Mouse (Mus musculus) liver, postnatal 0 days (tissue): ENCODE data around the gene Erlin1. TPM values are rescaled to one million over a fixed set of nuclear protein-coding genes. Genes with fewer than 3 reads are reported as not detected.

Experiments used
- ATAC-seq: fragments of 200-750 bp; cut with Nextera tagmentation; 2 replicates; pipeline ENCODE4 v1.8.0; 2017; ENCODE audit warnings: mild to moderate bottlenecking, moderate library complexity
- DNase-seq: peaks from one replicate; pipeline ENCODE4 v3.0.0-alpha.2; 2016
- H3K27ac ChIP-seq: fragments of 300-500 bp; sonication (generic); 2 replicates; pipeline ENCODE4 v1.5.1; 2014; ENCODE audit warnings: antibody characterized with exemption, moderate library complexity, mild to moderate bottlenecking, low read depth
- H3K27me3 ChIP-seq: fragments of 300-500 bp; sonication (generic); 2 replicates; pipeline ENCODE4 v1.6.1; 2014; ENCODE audit warnings: low read length, control low read depth, mixed read lengths; ENCODE audit not compliant: insufficient read depth
- H3K36me3 ChIP-seq: fragments of 300-500 bp; sonication (generic); replicated peaks from 2 replicates; pipeline ENCODE4 v1.6.1; 2014; ENCODE audit warnings: mild to moderate bottlenecking, control low read depth, low read length, moderate library complexity, mixed read lengths; ENCODE audit not compliant: insufficient read depth
- H3K4me1 ChIP-seq: fragments of 300-500 bp; sonication (generic); 2 replicates; pipeline ENCODE4 v1.6.1; 2014; ENCODE audit warnings: antibody characterized with exemption, mild to moderate bottlenecking, control low read depth; ENCODE audit not compliant: insufficient read depth
- H3K4me2 ChIP-seq: fragments of 300-500 bp; sonication (generic); 2 replicates; pipeline ENCODE4 v1.6.1; 2014; ENCODE audit warnings: low read depth, mild to moderate bottlenecking, low read length, moderate library complexity, mixed read lengths
- H3K4me3 ChIP-seq: fragments of 300-500 bp; sonication (generic); 2 replicates; pipeline ENCODE4 v1.5.1; 2014; ENCODE audit warnings: low read depth, low read length
- H3K9ac ChIP-seq: fragments of 300-500 bp; sonication (generic); replicated peaks from 2 replicates; pipeline ENCODE4 v1.6.1; 2014; ENCODE audit warnings: mild to moderate bottlenecking, moderate library complexity
- H3K9me3 ChIP-seq: fragments of 300-500 bp; sonication (generic); 2 replicates; pipeline ENCODE4 v1.6.1; 2016; ENCODE audit warnings: mild to moderate bottlenecking, control low read depth, low read length, mixed read lengths
- CTCF ChIP-seq: sonication (generic); IDR thresholded peaks from 2 replicates; pipeline ENCODE4 v1.5.1; 2016; ENCODE audit warnings: antibody characterized with exemption, low read depth
- EP300 ChIP-seq: IDR thresholded peaks from 2 replicates; pipeline ENCODE4 v1.6.1; 2016; ENCODE audit warnings: antibody characterized with exemption, low read depth, mild to moderate bottlenecking
- WGBS: fragments of 180-500 bp; shearing (Covaris S2); extraction: QIAGEN DNeasy Blood & Tissue Kit; methylation state at CpG from one replicate; pipeline ENCODE4 v1.1.7; 2014; ENCODE audit not compliant: insufficient replicate concordance; 5-methylcytosine and 5-hydroxymethylcytosine counted together
- polyA plus RNA-seq: library from polyadenylated mRNA; unstranded; fragments of >200 nt; fragmentation: Nextera tagmentation; extraction: Ambion mirVana; gene quantifications from 2 replicates; pipeline ENCODE4 v1.2.1, GENCODE M21; 2015

Gene Erlin1
- polyA plus RNA-seq, 1 experiment from 2014 or later, result 13.8 TPM

GRCm38 (mm10) chr19:44067323-44068049 is 2.1 kb downstream of the Erlin1 start:
- Histone ChIP-seq H3K36me3 (peaks cover 11% of the 10 kb centered on the region; the same call in 1 of the 2 replicates), H3K27ac (peak overlapping the region; percentile 32; the same call in 1 of the 2 replicates), H3K4me2 (peak overlapping the region; percentile 97), H3K9ac (no peak overlapping the region), H3K27me3 (no peaks in the 10 kb centered on the region), H3K9me3 (no peaks in the 10 kb centered on the region), H3K4me3 (no peak overlapping the region), H3K4me1 (peaks cover 20% of the 10 kb centered on the region)
- 52% methylated on average over 9 of the region's 9 CpGs for WGBS
- DNase-seq (peak; percentile 23), ATAC-seq (no peak)
- TF ChIP-seq EP300 (peak; percentile 44; the same call in 1 of the 2 replicates), CTCF (no peak)

GRCm38 (mm10) chr19:44064734-44065133 is 4.9 kb downstream of the Erlin1 start:
- Histone ChIP-seq H3K36me3 (peaks cover 24% of the 10 kb centered on the region), H3K9me3 (no peaks in the 10 kb centered on the region), H3K27ac (no peak overlapping the region), H3K4me2 (no peak overlapping the region), H3K9ac (no peak overlapping the region), H3K4me3 (no peak overlapping the region), H3K27me3 (no peaks in the 10 kb centered on the region), H3K4me1 (peaks cover 20% of the 10 kb centered on the region)
- DNase-seq (no peak), ATAC-seq (no peak)
- no peak for TF ChIP-seq CTCF
- no peak for TF ChIP-seq EP300
- 88% methylated on average over 2 of the region's 2 CpGs for WGBS

- H3K27me3 ChIP-seq, result no peaks in the 10 kb centered on the region
- WGBS, result 67% methylated on average over 7 of the region's 7 CpGs
- no peak overlapping the region; the same call in 1 of the 2 replicates for H3K27ac ChIP-seq
- ATAC-seq (peak; percentile 81), DNase-seq (no peak)
- H3K9ac ChIP-seq, result no peak overlapping the region
- peaks cover 16% of the 10 kb centered on the region for H3K4me1 ChIP-seq
- no peak overlapping the region for H3K4me2 ChIP-seq
- no peaks in the 10 kb centered on the region for H3K9me3 ChIP-seq
- no peak overlapping the region for H3K4me3 ChIP-seq
- TF ChIP-seq CTCF (no peak), EP300 (no peak)
- peaks cover 33% of the 10 kb centered on the region for H3K36me3 ChIP-seq
Measured at GRCm38 (mm10) chr19:44063773-44064172, 5.8 kb downstream of the Erlin1 start.

- Histone ChIP-seq H3K27me3 (no peaks in the 10 kb centered on the region), H3K27ac (no peak overlapping the region), H3K9me3 (no peaks in the 10 kb centered on the region), H3K36me3 (peaks cover 37% of the 10 kb centered on the region), H3K9ac (no peak overlapping the region), H3K4me3 (no peak overlapping the region), H3K4me1 (no peaks in the 10 kb centered on the region), H3K4me2 (no peak overlapping the region)
- 74% methylated on average over 3 of the region's 3 CpGs for WGBS
- ATAC-seq (no peak), DNase-seq (no peak)
- TF ChIP-seq EP300 (no peak), CTCF (no peak)
Measured at GRCm38 (mm10) chr19:44060226-44060625, 9.4 kb downstream of the Erlin1 start.

- H3K36me3 ChIP-seq, result peaks cover 26% of the 10 kb centered on the region
- DNase-seq (no peak), ATAC-seq (no peak)
- H3K4me2 ChIP-seq, result no peak overlapping the region
- no peaks in the 10 kb centered on the region for H3K27me3 ChIP-seq
- H3K27ac ChIP-seq, result no peak overlapping the region
- no peak overlapping the region for H3K9ac ChIP-seq
- no peak for TF ChIP-seq EP300
- TF ChIP-seq CTCF, result no peak
- H3K4me3 ChIP-seq, result no peak overlapping the region
- WGBS, result 72% methylated on average over 4 of the region's 4 CpGs
- H3K4me1 ChIP-seq, result no peaks in the 10 kb centered on the region
- H3K9me3 ChIP-seq, result no peaks in the 10 kb centered on the region
Measured at GRCm38 (mm10) chr19:44055173-44055826, 14.3 kb downstream of the Erlin1 start.

GRCm38 (mm10) chr19:44050388-44050787 is 19.2 kb downstream of the Erlin1 start:
- no peak overlapping the region for H3K4me3 ChIP-seq
- WGBS, result 47% methylated on average over 4 of the region's 4 CpGs
- TF ChIP-seq CTCF (no peak), EP300 (no peak)
- no peaks in the 10 kb centered on the region for H3K27me3 ChIP-seq
- peaks cover 22% of the 10 kb centered on the region for H3K36me3 ChIP-seq
- H3K27ac ChIP-seq, result no peak overlapping the region
- ATAC-seq (no peak), DNase-seq (no peak)
- H3K4me1 ChIP-seq, result no peaks in the 10 kb centered on the region
- no peaks in the 10 kb centered on the region for H3K9me3 ChIP-seq
- no peak overlapping the region for H3K9ac ChIP-seq
- H3K4me2 ChIP-seq, result no peak overlapping the region
